Mouse (Mus musculus) erythroblast, adult 5-6 weeks (primary cell): Measurements from ENCODE around the gene Ccnk. TPM values are rescaled to one million over a fixed set of nuclear protein-coding genes. Genes with fewer than 3 reads are reported as not detected.
A peak's percentile ranks its signal among the peaks of the same experiment; 100 is the strongest.

Experiments
- ATAC-seq: replicated peaks from 2 replicates; pipeline ENCODE4 v1.8.0; 2016; ENCODE audit warnings: moderate number of reproducible peaks, mild to moderate bottlenecking, moderate TSS enrichment, inconsistent platforms; ENCODE audit not compliant: poor library complexity, low FRiP score, severe bottlenecking
- total RNA-seq, 2 experiments: library from RNA; stranded (forward) in 1 of 2; stranded (reverse) in 1 of 2; fragments of 150-400 nt in 1 of 2; fragments of 200-764, 138-1000 nt in 1 of 2; gene quantifications; 2 replicates each; pipeline versions ENCODE4 v1.2.3 to v1.2.4; 2015 to 2017; ENCODE audit warnings: low replicate concordance in 2 of 2

Gene Ccnk
- total RNA-seq (2015; ENCODE audit: low replicate concordance) (41.6 and 43.4 TPM in 2 replicates), total RNA-seq (2017; ENCODE audit: low replicate concordance) (12.8 and 18.7 TPM in 2 replicates)

DNA sequence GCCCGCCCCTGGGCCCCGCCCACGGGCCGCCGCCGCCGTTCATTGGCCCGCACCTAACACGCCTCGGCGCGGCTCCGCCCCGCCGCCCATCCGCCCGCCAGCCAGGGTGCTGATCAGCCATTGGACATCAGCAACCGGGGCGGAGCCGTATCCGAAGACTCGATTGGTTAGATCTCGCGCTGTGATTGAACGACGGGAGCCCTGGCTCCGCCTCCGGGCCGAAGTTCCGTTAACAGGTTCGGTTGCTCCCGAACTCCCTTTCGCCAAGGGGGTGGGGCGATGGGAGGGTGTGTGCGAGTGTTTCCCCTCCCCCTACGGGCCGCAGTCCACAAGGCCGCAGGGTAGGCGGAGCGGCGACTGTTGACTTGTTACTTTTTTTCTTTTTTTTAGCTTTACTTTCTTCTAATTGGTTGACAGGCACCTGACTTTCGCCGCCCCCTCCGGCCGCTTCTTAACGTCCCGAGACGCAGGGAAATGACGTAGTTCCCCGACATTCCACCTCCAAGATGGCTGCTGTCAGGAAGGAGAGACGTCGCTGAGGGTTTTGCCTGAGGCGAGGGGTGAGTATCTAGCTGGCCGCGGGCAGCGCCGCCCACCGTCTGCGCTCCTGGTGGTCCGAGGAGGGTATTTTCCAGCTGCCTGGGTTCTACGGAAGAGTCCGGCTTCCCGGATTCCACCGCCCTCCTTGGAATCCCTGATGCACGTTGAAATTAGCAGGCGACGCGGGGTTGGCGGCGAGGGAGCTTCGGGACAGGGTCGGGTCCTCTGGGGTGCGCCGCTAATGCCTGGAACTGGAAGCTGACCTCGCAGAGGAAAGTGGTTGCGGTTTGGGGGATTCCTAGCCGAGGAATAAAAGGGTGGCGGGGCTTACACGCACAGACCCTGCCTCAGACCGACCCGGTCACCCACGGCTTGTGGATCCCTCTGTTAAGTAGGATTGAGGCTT lies at the start of gene Ccnk:
Ccnk (plus strand) TSS at position 259 of the 946 bp plus-strand sequence.
- peak; percentile 92 for ATAC-seq

DNA sequence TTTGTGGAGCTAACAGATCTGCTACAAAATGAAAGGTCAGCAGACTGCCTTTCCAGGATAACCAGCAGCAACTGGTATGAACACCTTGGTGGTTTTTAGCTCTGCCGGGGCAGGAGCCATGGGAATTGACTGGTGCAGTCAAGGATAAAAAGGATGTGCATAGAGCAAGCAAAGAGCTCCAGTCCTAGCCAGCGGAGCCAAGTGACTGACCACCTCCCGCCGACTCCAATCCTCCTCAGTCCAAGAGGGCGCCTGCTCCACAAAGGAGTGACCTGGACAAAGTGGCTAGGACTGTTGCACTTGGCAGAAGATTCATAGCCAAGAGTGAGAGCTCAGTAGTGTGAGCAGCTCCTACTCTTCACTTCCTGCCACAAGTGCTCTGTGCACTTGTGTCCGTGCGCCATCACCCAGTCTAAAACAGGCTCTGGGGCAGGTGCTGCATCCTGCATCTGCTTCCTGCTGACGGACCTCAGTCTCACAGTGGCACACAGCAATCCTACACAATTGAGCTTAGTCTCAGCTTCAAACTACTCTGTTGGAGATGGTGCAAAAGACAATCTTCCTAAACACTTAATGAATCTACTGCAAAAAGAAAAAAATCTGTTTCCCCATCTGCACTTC lies 46.8 kb upstream of the Ccnk start:
- ATAC-seq, result no peak

DNA sequence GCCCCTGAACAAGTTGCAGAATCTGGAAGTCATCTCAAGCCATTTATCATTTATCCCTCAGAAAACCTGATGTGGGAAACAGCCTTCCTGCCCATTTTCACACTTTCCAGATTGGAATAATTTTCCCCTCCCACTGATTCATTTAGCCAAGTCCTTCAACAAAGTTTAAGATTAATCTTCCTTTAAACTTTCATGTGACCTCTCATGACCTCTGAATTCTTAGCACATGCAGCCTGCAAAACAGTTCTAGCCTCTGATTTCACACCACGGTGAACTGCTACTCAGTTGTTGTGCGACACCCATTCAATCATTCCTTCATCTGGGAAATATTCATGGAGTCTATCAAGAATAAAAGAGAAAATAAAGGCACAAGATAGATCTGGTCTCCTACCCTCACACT lies 46.2 kb upstream of the Ccnk start:
- ATAC-seq, result no peak

DNA sequence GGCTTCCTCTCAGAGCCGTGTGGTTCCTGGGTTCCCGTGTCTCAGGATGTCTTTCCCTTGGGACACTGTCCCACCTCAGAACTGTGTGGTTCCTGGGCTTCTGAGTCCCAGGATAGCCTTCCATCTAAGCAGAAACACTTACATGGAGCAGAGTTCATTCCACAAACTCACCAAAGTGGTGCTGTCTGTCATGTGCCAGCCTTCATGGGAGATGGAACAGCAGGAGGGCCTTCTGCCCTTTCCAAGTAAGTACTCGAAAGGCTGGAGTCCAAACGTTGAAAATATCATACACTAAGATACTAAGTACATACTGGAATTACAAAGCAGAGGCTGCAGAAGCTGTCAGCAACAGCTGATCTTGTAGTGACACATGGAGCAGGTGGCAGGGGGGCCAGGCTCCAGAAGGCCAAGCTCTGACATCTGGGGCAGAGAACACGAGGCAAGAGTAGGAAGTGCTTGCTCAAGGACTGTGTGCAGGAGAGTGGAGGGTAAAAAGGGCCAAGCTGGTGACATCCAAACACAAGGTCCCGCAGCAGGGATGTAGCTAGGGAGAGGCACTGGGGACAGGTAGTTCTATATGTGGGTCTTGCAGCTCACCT lies 43.7 kb upstream of the Ccnk start:
- ATAC-seq, result no peak

DNA sequence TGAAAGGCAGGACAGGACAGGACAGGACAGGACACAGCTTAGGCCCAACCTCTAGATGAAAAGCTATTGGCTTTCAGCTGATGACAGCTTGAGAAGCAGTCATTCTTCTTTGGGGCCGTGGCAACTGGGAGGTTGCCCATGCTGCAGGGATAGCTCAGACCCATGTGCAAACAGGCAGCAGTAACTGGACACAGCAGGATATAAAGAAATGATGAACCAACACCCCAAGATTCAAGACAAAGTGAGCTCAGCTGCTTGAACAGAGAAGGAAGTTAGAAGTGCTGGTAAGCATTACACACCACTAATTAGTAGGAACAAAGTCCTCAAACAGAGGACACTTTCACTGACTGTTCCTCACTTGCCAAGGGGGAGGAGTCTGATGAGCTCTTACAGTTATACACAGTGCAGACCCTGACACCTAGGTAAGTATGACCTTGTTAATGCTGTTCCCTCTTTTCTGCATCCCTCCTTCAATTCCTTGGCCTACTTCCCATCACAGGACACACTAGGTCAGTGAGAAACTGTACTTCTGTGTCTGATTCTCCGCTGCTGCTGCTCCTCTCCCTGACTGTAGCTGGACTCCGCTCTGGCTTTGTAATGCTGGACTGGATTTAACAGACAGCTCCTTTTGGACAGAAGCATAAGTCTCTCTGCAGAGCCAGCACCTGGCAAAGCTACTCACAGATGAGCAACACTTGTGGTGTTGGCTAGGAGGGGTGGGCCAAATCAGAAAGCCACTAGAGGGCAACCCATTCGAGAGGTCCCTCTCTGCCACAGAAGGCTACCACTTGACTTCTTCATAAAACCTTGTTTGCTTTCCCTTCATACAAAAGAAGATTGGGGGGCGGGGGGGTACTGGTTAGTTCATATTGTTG lies 35.5 kb upstream of the Ccnk start:
- no peak for ATAC-seq

DNA sequence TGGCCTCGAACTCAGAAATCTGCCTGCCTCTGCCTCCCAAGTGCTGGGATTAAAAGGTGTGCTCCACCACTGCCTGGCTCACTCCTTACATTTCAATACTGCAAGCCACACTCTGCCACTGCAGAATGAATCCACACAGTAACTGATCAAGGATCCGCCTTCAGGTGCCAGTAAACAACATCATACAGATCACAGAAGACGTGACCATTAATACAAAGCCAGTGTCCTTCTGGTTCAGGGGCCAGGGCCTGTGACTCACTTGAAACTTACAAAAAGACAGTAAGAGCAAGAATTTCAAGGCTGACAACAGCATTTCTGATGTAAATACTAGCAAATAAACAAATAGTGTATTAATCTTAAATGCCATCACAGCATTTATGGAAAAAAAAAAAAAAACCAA lies 34.2 kb upstream of the Ccnk start:
- ATAC-seq, result no peak

DNA sequence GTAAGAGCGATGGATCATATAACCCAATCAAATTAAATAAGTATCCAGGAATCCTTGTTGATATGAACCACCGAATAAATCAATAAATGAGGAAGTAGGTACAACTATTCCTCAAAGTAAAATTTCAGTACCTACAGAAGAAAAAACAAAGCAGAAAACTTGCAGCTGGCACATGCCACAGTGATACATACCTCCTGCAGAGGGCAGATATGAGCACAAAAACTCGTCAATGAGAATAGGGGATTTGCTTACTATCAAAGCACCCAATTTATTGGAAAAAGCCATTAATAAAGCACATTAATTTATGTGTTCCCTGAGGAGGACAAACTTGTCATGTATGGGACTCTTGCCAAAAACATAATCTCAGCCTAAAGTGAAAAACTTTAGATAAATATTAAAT lies 29.6 kb upstream of the Ccnk start:
- ATAC-seq, result no peak

DNA sequence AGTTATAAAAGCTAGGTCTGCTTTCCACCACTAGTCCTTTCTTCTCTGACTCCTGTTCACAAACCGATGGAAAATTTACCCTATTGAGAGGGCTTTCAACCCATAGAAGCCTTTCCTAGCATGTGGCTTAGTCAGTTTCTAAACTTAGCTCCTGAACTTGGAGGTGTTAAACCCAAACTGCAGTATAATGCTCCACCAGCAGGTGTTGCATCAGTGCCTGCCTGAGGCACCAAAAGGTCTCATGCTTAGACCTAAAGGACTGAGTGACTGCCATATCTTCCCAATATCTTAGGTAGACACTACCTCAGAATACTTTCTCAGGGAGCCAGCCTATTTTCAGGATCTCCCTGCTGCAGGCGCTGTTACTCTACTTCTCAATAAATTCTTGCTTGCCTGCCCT lies 26.6 kb upstream of the Ccnk start:
- ATAC-seq, result no peak

DNA sequence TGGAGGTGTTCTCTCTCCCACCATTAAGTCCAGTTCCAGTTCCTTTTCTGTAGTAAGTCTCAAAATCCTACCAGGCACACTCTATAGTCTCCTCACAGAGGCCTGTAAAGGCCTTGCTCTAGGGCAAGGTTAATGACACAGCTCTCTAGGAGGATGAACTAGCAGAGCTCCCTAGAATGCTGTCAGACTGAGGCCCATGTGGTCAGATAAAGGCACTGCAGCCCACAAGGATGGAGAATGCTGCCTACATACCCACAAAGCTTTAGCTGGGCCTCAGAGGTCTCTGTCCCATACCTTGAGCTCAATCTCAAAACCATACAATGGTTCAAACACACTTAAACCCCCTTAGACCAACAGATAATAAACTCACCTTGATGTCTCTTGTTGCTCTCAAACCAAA lies 19.5 kb upstream of the Ccnk start:
- no peak for ATAC-seq

DNA sequence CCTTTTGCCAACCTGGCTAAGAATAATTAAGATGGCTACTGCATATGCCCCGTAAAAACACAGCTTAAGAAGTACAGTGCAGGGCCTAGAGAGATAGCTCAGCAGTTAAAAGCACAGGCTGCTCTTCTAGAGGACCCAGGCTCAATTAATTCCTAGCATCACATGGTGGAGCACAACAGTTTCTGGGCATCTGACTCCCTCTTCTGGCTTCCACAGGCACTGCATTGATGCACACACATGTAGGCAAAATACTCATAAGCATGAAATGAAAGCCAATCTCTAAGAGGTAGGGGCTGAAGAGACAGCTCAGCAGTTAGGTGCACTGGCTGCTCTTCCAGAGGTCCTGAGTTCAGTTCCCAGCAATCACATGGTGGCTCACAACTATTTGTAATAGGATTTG lies 17.3 kb upstream of the Ccnk start:
- no peak for ATAC-seq

DNA sequence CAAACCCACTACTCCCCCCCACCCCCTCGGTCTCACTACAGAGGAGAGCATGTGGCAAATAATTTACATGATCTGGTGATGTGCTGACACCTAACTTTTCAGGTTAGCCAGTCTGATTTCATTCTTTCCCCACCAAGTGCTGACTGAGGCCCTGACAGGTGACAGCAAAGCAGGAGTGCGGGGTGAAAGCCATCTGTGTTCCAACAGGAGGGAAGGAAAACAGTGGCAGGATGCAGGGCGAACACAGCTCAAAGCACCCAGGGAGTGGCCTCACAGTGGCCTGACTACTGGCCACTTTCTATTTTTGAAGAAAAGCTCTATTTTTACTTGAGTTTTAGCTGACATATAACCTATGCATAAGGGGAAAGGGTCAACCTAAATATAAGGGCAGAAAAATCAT lies 15.7 kb upstream of the Ccnk start:
- ATAC-seq, result no peak

DNA sequence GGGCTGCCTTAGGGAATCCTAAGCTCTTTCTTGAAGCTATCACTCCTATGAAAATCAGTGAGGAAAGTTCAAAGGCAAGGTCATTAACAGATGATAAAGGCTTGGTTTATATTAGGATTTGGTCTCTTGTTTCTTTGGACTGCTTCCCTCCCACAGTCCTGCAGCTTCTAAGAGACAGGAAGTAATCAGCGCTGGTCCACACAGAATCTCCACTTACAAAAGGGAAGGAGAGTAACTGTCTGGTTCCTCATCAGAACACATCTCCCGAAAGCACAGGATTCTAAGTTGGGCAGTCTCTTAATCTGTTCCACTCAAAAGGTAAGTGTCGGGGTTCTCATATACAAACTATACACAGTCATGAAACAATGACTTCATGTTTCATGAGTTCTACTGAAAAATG lies 10.5 kb upstream of the Ccnk start:
- no peak for ATAC-seq

DNA sequence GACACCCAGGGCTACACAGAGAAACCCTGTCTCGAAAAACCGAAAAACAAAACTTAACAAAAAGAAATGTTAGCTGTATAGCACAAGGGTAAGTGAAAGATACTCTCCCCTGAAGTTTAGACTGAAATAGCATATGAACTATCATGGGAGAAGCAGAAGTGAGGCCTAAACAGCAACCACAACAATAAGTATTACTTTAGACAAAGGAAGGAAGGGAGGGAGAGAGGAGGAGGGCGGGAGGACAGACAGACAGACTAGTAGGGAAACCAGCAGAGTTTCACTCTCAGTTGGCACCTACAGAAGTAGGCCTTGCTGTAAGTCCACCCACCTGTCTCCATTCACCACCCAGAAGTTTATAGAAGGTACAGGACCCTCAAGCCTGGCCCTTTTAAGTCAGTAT lies 8.9 kb upstream of the Ccnk start:
- no peak for ATAC-seq

DNA sequence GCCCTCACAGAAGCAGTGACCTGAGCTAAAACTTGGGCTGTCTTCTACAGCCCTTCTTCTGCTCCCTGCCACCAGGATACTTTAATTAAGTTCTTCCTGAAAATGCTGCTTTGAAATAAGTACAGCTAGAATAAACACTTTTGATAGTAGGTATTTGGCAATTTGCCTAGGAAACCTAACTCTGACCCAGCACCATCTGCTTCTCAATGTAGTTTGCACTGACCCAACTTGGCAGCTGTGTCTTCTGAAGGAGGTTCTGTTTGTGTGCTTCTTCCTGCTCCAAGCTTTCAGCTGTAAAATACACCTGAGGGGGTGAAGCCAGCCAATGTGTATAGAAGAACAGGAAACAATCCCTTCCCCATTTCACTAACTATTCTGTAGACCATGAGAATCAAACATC lies 8.0 kb upstream of the Ccnk start:
- ATAC-seq, result no peak

DNA sequence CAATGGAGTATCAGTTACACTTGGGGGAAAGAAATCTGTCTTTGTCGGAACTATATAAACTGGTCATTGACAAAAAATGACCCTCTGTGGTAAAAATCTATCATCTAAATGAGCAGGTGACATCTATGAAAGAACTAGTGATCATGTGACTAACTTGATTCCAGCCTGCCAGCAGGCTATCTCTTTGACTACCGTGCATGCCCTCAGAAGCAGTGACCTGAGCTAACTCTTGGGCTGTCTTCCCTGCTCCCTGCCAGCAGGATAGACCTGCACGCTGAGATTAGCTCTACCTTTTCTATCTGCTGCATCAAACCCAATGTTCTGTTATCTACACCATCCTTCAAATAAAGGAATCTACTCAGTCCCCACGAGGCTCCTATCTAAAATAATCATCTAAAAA lies 6.7 kb upstream of the Ccnk start:
- no peak for ATAC-seq

DNA sequence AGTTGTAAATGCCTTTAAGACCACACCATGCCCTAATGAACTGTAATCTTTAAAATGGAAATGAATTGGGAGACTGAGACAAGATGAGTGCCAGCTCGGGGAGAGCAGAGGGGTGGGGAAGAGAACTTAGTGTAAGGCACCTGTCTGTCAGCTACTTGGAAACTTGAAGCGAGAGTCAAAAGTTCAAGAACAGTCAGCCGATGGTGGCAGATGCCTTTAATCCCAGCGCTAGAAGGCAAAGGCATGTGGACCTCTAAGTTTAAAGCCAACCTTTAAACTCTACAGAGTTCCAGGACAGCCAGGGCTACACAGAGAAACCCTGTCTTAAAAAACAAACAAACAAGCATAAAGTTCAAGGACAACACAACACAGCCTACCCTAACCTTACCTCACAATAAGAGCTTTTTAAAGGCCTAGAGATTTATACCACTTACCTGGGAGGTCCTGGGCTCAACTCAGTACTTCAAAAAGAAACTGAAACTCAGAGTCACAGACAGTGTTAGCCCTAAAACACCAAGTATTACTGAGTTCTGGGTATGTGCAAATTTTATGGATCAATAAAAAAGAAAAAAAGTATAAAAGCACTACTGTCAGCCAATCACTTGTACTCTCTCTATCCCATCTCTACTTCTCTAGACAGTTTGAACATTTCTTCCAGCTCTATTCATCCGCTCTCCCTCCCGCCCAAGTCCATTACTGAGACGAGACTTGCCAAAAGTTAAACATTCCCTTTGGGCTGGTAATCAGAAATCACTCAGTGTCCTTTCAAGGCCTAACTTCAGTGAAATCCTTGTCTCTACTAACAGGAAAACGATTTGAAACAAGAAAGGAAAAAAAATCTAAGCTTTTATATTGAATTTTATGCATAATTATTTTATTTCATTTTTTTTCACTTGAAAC lies 4.5 kb upstream of the Ccnk start:
- ATAC-seq, result no peak

DNA sequence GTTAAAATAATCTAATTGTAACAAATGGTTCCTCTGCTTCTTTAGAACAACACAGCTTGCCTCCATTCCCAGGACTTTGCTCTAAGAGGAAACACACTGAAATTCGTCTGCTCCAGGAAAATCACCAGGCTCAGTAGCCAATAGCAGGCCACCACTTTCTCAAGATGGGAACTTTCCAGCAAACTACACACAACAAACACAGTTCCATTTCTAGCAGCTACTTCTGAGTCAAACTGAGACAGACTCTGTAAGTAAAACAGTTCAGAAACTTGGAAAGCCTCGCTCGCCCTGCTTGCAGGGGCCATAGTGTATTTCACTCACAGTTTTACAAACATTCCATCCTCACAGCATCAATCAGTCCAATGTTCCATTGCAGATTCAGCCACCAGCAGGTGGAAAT lies 3.0 kb upstream of the Ccnk start:
- no peak for ATAC-seq

DNA sequence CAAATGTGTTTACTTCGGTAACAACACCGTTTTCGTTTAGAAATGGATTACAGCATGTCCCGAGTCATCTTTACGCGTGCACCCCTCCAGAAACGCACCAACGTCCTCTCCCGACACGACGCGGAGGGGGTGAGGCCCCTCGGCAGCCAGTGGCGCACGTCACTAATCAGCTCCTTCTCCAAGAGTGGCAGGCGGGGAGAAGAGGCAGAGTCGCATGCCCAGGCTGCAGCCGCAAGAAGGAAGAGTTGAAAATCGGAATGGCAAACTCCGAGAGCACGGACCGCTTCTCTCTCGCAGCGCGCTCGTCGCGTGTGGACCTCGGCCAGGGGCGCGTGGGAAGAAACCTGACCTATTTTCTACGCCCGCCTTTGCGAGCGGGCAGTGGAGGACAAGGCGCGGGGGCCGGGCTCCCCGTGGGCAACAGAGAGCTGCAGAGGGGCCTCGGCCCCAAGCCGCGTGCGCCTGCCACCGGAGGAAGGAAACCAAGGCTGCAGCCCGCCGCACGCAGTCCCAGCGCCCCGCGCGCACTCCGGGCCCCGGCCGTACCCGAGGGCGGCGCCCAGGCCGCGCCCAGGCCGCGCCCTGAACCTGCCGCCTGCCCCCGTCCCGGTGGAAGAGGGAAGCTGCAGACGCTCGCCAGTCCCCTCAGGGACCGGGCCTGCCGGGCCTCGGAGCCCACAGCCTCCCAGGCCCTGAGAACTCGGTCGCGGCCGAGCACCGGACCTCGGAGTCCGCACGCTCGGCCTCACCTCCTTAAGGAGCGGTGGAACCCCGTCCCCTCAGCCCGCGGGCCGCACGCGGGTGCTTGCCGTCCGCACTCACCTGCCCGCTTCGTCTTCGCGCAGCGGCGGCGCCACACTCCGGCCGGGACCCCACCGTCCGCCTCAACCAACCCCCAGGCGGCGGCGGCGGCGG lies 791 bp upstream of the Ccnk start:
- ATAC-seq, result peak; percentile 39

DNA sequence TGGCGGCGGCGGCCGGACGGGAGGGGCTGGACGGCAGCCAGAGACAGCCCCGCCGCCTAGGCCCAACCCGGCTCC lies 296 bp upstream of the Ccnk start, which contains the start of gene Setd3:
Setd3 (minus strand) TSS at position 69 of the 75 bp plus-strand sequence.
- ATAC-seq, result no peak
